Mouse (Mus musculus) olfactory bulb, adult 2 months (tissue): Measurements from ENCODE around the gene Adgrd1.

ENCODE experiments used
- CTCF ChIP-seq: fragments of 200-500 bp; IDR thresholded peaks from 2 replicates; pipeline ENCODE4 v1.5.1; 2012; ENCODE audit warnings: low read depth, mild to moderate bottlenecking, low read length, moderate library complexity; ENCODE audit not compliant: insufficient read depth
- POLR2A ChIP-seq: fragments of 200-500 bp; IDR thresholded peaks from 2 replicates; pipeline ENCODE4 v1.6.1; 2012; ENCODE audit warnings: mild to moderate bottlenecking, low read depth, low read length, moderate library complexity; ENCODE audit not compliant: insufficient read depth

GRCm38 (mm10) chr5:129116299-129116698 is 19.7 kb downstream of the Adgrd1 start:
- TF ChIP-seq CTCF (no peak), POLR2A (no peak)
